Mouse (Mus musculus): Measurements from ENCODE around the gene Ppm1a. TPM values are rescaled to one million over a fixed set of nuclear protein-coding genes. Genes with fewer than 3 reads are reported as not detected.

Gene Ppm1a
- total and polyA plus RNA-seq, 3 experiments = 15.7 to 154 (median 75.8) TPM

DNA sequence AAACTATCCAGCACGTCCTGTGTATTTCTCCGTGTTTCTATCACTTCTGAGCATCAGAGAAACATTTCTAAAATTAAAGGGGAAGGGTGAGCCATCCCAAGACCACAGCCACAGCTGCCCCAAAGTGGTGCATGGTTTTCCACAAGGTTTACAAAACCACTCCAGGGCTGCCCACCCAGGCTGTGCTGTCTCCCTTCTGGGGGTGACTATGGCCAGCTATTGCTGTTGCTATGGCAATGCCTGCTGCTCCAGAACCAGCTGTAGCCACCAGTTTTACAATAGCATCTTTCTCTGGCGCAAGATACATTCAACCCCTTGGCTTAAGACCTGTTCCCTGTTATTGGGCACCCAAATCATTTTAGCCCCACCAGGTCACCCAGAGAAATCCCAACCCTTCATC is 54.3 kb downstream of the Ppm1a start:
- no peaks in the 10 kb centered on the region; the same call in 1 of the 2 replicates for H3K4me1 ChIP-seq (ENCODE audit: insufficient read depth, low read depth, low read length)
- no peak for ATAC-seq (ENCODE audit: extremely low read depth, insufficient number of reproducible peaks, low FRiP score, poor library complexity, severe bottlenecking)
- no peak for TF ChIP-seq GATA1 (IDR thresholded peaks at IDR 0.05; ENCODE audit: borderline replicate concordance, low read length)
- TF ChIP-seq POLR2AphosphoS5 (IDR thresholded peaks at IDR 0.05; ENCODE audit: insufficient replicate concordance, low read depth, low read length) = no peak
- TF ChIP-seq TAL1 (conservative IDR thresholded peaks at IDR 0.05; ENCODE audit: low read depth, low read length) = no peak
- no peak for TF ChIP-seq CTCF (IDR thresholded peaks at IDR 0.05; ENCODE audit: low read depth, low read length)
- no peak for TF ChIP-seq GATA2 (IDR thresholded peaks at IDR 0.05; ENCODE audit: borderline replicate concordance, low read depth, low read length)
- H3K27me3 ChIP-seq (ENCODE audit: insufficient read depth, low read length) = peaks cover 13% of the 10 kb centered on the region
- no peak for DNase-seq (ENCODE audit: low spot score)
- H3K36me3 ChIP-seq (replicated peaks) = no peaks in the 10 kb centered on the region
- H3K4me3 ChIP-seq (ENCODE audit: low read depth, low read length) = no peak overlapping the region
- H3K9me3 ChIP-seq (replicated peaks) = no peaks in the 10 kb centered on the region

DNA sequence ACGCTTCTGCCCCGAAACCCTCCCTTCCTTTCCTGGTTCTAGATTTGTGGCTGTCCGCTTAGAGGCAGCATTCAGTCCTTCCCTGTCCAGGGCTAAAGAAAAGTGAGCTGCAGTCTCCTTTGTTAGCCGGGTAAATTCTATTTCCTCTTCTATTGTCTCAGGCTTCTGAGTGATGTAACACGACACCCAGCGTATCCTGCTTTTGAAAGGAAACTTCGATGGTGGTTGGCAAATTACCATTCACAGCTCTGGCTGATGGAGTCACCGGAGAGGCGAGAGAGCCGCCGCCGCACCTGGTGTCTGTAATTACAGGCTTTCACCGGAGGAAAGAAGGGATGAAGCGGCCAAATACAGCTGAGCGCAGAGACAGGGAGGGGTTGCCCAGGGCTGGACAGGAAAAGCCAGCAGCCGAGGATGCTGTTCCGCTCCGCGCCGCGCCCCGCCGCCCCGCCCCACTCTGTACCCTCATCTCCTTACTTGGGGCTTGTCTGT is 63.7 kb downstream of the Ppm1a start:
- DNase-seq (ENCODE audit: low spot score) (no peak), ATAC-seq (ENCODE audit: extremely low read depth, insufficient number of reproducible peaks, low FRiP score, poor library complexity, severe bottlenecking) (no peak)
- H3K4me3 ChIP-seq (ENCODE audit: low read depth, low read length) = no peak overlapping the region
- no peaks in the 10 kb centered on the region for H3K9me3 ChIP-seq (replicated peaks)
- H3K36me3 ChIP-seq (replicated peaks) = no peaks in the 10 kb centered on the region
- TF ChIP-seq TAL1 (conservative IDR thresholded peaks at IDR 0.05; ENCODE audit: low read depth, low read length) = no peak
- no peak for TF ChIP-seq POLR2AphosphoS5 (IDR thresholded peaks at IDR 0.05; ENCODE audit: insufficient replicate concordance, low read depth, low read length)
- no peak for TF ChIP-seq GATA2 (IDR thresholded peaks at IDR 0.05; ENCODE audit: borderline replicate concordance, low read depth, low read length)
- no peak for TF ChIP-seq GATA1 (IDR thresholded peaks at IDR 0.05; ENCODE audit: borderline replicate concordance, low read length)
- TF ChIP-seq CTCF (IDR thresholded peaks at IDR 0.05; ENCODE audit: low read depth, low read length) = no peak
- no peaks in the 10 kb centered on the region for H3K4me1 ChIP-seq (ENCODE audit: insufficient read depth, low read depth, low read length)
- H3K27me3 ChIP-seq (ENCODE audit: insufficient read depth, low read length) = peaks cover 27% of the 10 kb centered on the region

DNA sequence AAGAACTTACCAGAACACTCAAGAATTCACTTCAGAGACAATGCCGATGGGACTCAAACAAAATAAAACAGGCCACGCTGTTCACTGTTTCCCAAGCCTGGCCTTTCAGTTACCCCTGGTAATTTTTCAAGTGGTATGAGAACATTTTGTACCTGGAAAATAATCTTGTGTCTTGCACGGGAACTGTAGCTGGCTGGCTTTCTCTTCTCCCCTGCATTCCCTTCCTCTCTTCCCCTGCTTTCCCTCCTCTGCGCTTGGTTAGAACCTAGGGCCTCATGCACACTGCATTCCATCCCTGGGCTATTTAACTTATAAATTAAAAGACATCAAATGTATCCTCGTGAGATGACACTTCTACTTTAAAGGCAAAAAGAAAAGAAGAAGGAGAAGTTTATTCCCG is 64.3 kb downstream of the Ppm1a start:
- Histone ChIP-seq H3K4me3 (ENCODE audit: low read depth, low read length) (no peak overlapping the region), H3K36me3 (replicated peaks) (no peaks in the 10 kb centered on the region), H3K27me3 (ENCODE audit: insufficient read depth, low read length) (peaks cover 27% of the 10 kb centered on the region)

DNA sequence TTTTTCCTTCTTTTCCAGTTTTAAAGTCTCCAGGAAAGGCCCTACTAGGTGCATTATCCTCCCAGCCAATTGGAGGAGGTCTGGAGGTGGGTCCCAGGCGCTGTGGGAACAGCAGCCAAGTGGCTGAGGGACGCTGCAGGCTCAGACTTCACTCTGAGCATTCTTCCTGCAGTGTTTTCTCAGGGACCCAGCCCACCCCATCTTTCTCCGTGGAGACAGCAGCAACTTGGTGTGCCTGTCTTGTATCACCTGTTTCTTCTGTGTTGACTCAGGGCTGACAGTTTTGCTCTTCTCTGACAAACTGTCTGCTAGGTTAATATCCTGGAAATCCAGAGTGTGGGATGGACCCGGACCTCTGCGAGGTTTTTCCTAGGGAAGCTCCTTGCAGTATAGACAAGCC is 68.4 kb downstream of the Ppm1a start:
- no peaks in the 10 kb centered on the region for H3K9me3 ChIP-seq (replicated peaks)
- H3K27me3 ChIP-seq (ENCODE audit: insufficient read depth, low read length) = peaks cover 34% of the 10 kb centered on the region
- TF ChIP-seq TAL1 (conservative IDR thresholded peaks at IDR 0.05; ENCODE audit: low read depth, low read length) (no peak), GATA2 (IDR thresholded peaks at IDR 0.05; ENCODE audit: borderline replicate concordance, low read depth, low read length) (no peak), CTCF (IDR thresholded peaks at IDR 0.05; ENCODE audit: low read depth, low read length) (no peak), GATA1 (IDR thresholded peaks at IDR 0.05; ENCODE audit: borderline replicate concordance, low read length) (no peak), POLR2AphosphoS5 (IDR thresholded peaks at IDR 0.05; ENCODE audit: insufficient replicate concordance, low read depth, low read length) (no peak)
- no peaks in the 10 kb centered on the region for H3K4me1 ChIP-seq (ENCODE audit: insufficient read depth, low read depth, low read length)
- H3K4me3 ChIP-seq (ENCODE audit: low read depth, low read length) = no peak overlapping the region
- ATAC-seq (ENCODE audit: extremely low read depth, insufficient number of reproducible peaks, low FRiP score, poor library complexity, severe bottlenecking) (no peak), DNase-seq (ENCODE audit: low spot score) (no peak)
- H3K36me3 ChIP-seq (replicated peaks) = no peaks in the 10 kb centered on the region

More for the DNA sequence above, 64.3 kb downstream of the Ppm1a start:
- H3K4me1 ChIP-seq (ENCODE audit: insufficient read depth, low read depth, low read length) = no peaks in the 10 kb centered on the region
- H3K9me3 ChIP-seq (replicated peaks) = no peaks in the 10 kb centered on the region
- TF ChIP-seq POLR2AphosphoS5 (IDR thresholded peaks at IDR 0.05; ENCODE audit: insufficient replicate concordance, low read depth, low read length) (no peak), TAL1 (conservative IDR thresholded peaks at IDR 0.05; ENCODE audit: low read depth, low read length) (no peak), GATA2 (IDR thresholded peaks at IDR 0.05; ENCODE audit: borderline replicate concordance, low read depth, low read length) (no peak), CTCF (IDR thresholded peaks at IDR 0.05; ENCODE audit: low read depth, low read length) (no peak), GATA1 (IDR thresholded peaks at IDR 0.05; ENCODE audit: borderline replicate concordance, low read length) (no peak)
- no peak for DNase-seq (ENCODE audit: low spot score)
- ATAC-seq (ENCODE audit: extremely low read depth, insufficient number of reproducible peaks, low FRiP score, poor library complexity, severe bottlenecking) = no peak

DNA sequence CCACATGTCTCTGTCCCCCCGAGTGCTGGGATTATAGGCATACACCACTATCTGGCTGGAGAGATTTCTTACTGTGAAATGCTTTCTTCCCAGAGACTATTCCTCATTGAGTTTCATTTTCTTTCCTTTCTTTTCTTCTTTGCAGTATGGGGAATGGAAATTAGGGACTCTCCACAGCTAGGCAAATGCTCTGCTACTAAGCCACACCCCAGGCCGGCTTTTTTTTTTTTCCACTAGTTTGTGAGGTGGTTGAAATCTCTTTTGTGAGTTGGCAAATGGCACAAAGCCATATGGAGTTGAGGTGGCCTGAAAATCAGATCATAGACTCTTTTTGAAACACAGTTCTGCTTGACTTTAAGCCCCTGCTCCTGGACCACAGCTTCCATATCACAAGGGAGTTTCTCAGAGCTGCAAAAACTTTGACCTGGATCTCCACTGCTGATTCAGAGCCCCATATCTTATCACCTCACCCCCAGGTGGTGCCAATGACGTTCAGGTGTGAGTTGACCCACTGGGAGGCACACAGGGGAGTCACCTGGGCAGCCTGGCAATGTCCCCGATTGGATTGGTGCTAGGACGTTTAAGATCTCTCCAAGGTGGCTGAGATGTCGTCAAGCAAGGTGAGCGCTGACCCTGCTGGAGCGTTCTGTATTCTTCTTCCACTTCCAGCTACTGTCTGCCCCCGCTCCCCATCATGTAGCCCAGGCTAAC is 71.7 kb downstream of the Ppm1a start:
- no peaks in the 10 kb centered on the region for H3K4me1 ChIP-seq (ENCODE audit: insufficient read depth, low read depth, low read length)
- TF ChIP-seq GATA1 (IDR thresholded peaks at IDR 0.05; ENCODE audit: borderline replicate concordance, low read length) (no peak), CTCF (IDR thresholded peaks at IDR 0.05; ENCODE audit: low read depth, low read length) (no peak), GATA2 (IDR thresholded peaks at IDR 0.05; ENCODE audit: borderline replicate concordance, low read depth, low read length) (no peak)
- H3K36me3 ChIP-seq (replicated peaks) = no peaks in the 10 kb centered on the region
- ATAC-seq (ENCODE audit: extremely low read depth, insufficient number of reproducible peaks, low FRiP score, poor library complexity, severe bottlenecking) (no peak), DNase-seq (ENCODE audit: low spot score) (no peak)
- no peaks in the 10 kb centered on the region for H3K9me3 ChIP-seq (replicated peaks)
- peaks cover 29% of the 10 kb centered on the region for H3K27me3 ChIP-seq (ENCODE audit: insufficient read depth, low read length)
- H3K4me3 ChIP-seq (ENCODE audit: low read depth, low read length) = no peak overlapping the region

GRCm38 (mm10) chr12:72829777-72830176 is 72.5 kb downstream of the Ppm1a start:
- Histone ChIP-seq H3K4me1 (ENCODE audit: insufficient read depth, low read depth, low read length) (0 out of 2 replicates have a peak, but pooled peaks cover 1% of the 10 kb centered on the region), H3K36me3 (replicated peaks) (no peaks in the 10 kb centered on the region), H3K4me3 (ENCODE audit: low read depth, low read length) (no peak overlapping the region), H3K9me3 (replicated peaks) (no peaks in the 10 kb centered on the region), H3K27me3 (ENCODE audit: insufficient read depth, low read length) (peaks cover 29% of the 10 kb centered on the region)
- ATAC-seq (ENCODE audit: extremely low read depth, insufficient number of reproducible peaks, low FRiP score, poor library complexity, severe bottlenecking) = no peak
- no peak for DNase-seq (ENCODE audit: low spot score)
- TF ChIP-seq CTCF (IDR thresholded peaks at IDR 0.05; ENCODE audit: low read depth, low read length) (no peak), GATA1 (IDR thresholded peaks at IDR 0.05; ENCODE audit: borderline replicate concordance, low read length) (no peak), POLR2AphosphoS5 (IDR thresholded peaks at IDR 0.05; ENCODE audit: insufficient replicate concordance, low read depth, low read length) (no peak), TAL1 (conservative IDR thresholded peaks at IDR 0.05; ENCODE audit: low read depth, low read length) (no peak), GATA2 (IDR thresholded peaks at IDR 0.05; ENCODE audit: borderline replicate concordance, low read depth, low read length) (no peak)

All from G1E (cell line).